Mouse (Mus musculus) adipose tissue, adult 10 weeks (tissue): ENCODE results near the gene Olfr623. TPM values are rescaled to one million over a fixed set of nuclear protein-coding genes. Genes with fewer than 3 reads are reported as not detected.

Source experiments
- polyA plus RNA-seq: library from polyadenylated mRNA; stranded (reverse); fragments of 350-450 nt; fragmentation: Illumina TruSeq; extraction: RNeasy Lipid Tissue Mini Kit (QIAGEN cat#74804); gene quantifications from one replicate; pipeline ENCODE4 v1.2.3, GENCODE M21; 2014; ENCODE audit warnings: low read depth, low replicate concordance

Olfr623 gene
- polyA plus RNA-seq = not detected

DNA sequence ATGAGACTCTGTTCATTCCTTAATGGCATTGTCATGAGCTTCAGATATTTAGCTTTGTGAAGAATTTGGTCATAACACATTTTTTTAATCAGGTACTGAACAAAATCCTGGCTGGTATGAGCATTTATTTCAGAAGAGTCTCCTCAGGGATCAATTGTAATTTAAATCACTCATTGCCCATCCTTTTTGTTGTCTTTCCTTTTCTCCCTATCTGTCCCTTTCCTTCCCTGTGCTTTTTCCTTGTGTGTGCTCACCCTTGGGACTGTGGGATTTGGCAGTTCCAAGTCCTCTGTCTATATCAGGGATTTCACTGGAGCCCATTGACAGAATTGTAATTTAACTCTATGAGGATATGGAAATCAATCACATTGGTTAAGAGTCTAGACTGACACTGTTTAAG, at the start of gene Olfr623:
TSS of gene Olfr623 (minus strand) at position 101 of the 400 bp plus-strand sequence.

GRCm38 (mm10) chr7:103682420-103682819, 18.9 kb upstream of the Olfr623 start, which contains the start of gene Olfr625-ps1:
TSS of gene Olfr625-ps1 (plus strand) at chr7:103682720.

DNA sequence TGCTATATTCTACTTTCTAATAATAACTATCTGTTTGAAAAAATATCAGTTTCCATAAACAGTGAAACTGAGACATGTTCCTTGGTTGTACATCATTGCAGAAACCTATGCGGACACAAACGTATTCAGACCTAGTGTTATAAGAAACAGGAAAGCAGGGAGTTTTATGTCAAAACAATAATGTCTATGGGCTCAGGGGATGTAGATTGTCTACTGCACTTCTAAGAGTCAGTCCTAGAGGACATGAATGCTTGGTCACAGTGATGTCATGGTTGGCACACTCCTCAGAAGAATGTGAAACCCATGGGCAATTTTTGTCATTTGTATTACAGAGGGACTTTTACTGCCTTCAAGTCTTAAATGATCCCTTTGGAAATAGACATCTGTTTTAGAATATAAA, 7.6 kb upstream of the Olfr623 start, which contains the start of gene Olfr624:
TSS of gene Olfr624 (minus strand) at position 101 of the 400 bp plus-strand sequence.

DNA sequence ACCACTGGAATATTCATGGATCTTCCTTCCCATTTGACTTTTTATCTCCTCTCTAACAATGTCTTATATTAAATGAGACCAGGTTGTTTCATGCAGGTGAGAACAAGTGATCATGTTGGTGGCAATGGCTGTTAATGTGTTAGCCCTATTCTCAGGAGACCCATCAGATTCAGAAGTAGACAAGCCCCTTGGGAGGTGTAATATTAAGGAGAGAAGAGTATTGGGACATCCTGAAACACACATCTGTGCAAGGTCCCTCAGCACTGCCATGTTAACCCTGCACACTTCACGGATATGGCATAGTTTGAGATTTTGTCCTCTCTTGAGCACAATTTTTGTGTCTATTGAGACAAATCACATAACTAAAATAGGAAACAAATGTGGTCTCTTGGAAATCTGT, 20.9 kb downstream of the Olfr623 start, which contains the start of gene Olfr622:
TSS of gene Olfr622 (minus strand) at position 101 of the 400 bp plus-strand sequence.

DNA sequence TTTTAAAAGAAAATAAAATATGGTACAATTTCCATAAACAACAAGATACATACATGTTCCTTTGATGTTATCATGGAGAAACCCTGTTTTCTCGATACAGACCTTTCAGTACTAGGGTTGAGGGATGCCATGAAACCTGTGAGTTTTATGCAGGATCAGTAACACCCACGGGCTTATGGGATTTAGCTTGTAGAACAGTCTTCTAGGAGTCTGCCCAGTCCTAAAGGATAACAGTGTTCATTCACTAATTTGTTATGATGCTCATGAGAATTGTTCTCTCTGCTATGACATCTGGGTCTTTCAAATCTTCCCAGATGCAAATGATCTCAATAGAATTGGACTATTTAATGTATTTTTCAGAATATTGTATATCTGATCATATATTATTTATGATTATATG, 51.1 kb downstream of the Olfr623 start, which contains the start of gene Olfr620:
TSS of gene Olfr620 (minus strand) at position 101 of the 400 bp plus-strand sequence.

Other genes starting within 250 kb of the Olfr623 start
- gene Usp17lc, start 248.6 kb downstream of the Olfr623 start, polyA plus RNA-seq = not detected
- not detected for gene Olfr605, start 218.3 kb downstream of the Olfr623 start, polyA plus RNA-seq
- not detected for gene Olfr606, start 214.7 kb downstream of the Olfr623 start, polyA plus RNA-seq
- gene Olfr607, start 199.5 kb downstream of the Olfr623 start, polyA plus RNA-seq = not detected
- gene Olfr608, start 193.8 kb downstream of the Olfr623 start, polyA plus RNA-seq = not detected
- gene Olfr609, start 165.6 kb downstream of the Olfr623 start, polyA plus RNA-seq = not detected
- gene Olfr610, start 151.6 kb downstream of the Olfr623 start, polyA plus RNA-seq = not detected
- not detected for gene Olfr611, start 142.9 kb downstream of the Olfr623 start, polyA plus RNA-seq
- not detected for gene Olfr612, start 121.0 kb downstream of the Olfr623 start, polyA plus RNA-seq
- not detected for gene Olfr613, start 115.6 kb downstream of the Olfr623 start, polyA plus RNA-seq
- not detected for gene Olfr615, start 107.6 kb downstream of the Olfr623 start, polyA plus RNA-seq
- not detected for gene Olfr616, start 94.6 kb downstream of the Olfr623 start, polyA plus RNA-seq
- not detected for gene Olfr617, start 90.6 kb downstream of the Olfr623 start, polyA plus RNA-seq
- not detected for gene Olfr618, start 73.6 kb downstream of the Olfr623 start, polyA plus RNA-seq
- not detected for gene Olfr619, start 63.1 kb downstream of the Olfr623 start, polyA plus RNA-seq
- not detected for gene Olfr620, start 51.2 kb downstream of the Olfr623 start, polyA plus RNA-seq
- gene Olfr622, start 21.0 kb downstream of the Olfr623 start, polyA plus RNA-seq = not detected
- gene Olfr624, start 7.5 kb upstream of the Olfr623 start, polyA plus RNA-seq = 0.11 TPM
- not detected for gene Olfr625-ps1, start 19.0 kb upstream of the Olfr623 start, polyA plus RNA-seq
- not detected for gene Olfr243, start 51.0 kb upstream of the Olfr623 start, polyA plus RNA-seq
- gene Olfr628, start 66.7 kb upstream of the Olfr623 start, polyA plus RNA-seq = not detected
- not detected for gene Olfr629, start 81.2 kb upstream of the Olfr623 start, polyA plus RNA-seq
- gene Olfr630, start 93.6 kb upstream of the Olfr623 start, polyA plus RNA-seq = not detected
- gene Olfr69, start 107.9 kb upstream of the Olfr623 start, polyA plus RNA-seq = not detected
- gene Olfr68, start 116.0 kb upstream of the Olfr623 start, polyA plus RNA-seq = not detected
- not detected for gene Olfr67, start 128.1 kb upstream of the Olfr623 start, polyA plus RNA-seq
- 353 TPM for gene Hbb-bt, start 150.3 kb upstream of the Olfr623 start, polyA plus RNA-seq
- 2,394 TPM for gene Hbb-bs, start 164.4 kb upstream of the Olfr623 start, polyA plus RNA-seq
- not detected for gene Hbb-bh2, start 176.8 kb upstream of the Olfr623 start, polyA plus RNA-seq
- gene Hbb-bh1, start 179.5 kb upstream of the Olfr623 start, polyA plus RNA-seq = not detected
- not detected for gene Hbb-y, start 189.5 kb upstream of the Olfr623 start, polyA plus RNA-seq
- gene Olfr66, start 222.6 kb upstream of the Olfr623 start, polyA plus RNA-seq = not detected
- gene Olfr64, start 230.8 kb upstream of the Olfr623 start, polyA plus RNA-seq = not detected
- gene Olfr65, start 239.8 kb upstream of the Olfr623 start, polyA plus RNA-seq = not detected